Mouse (Mus musculus): ENCODE data around the gene Scn8a. TPM values are rescaled to one million over a fixed set of nuclear protein-coding genes. Genes with fewer than 3 reads are reported as not detected.

Scn8a gene
- polyA plus RNA-seq, 1 experiment from 2014 or later: 6.8 TPM

GRCm38 (mm10) chr15:101076071-101077000 lies 206.7 kb downstream of the Scn8a start:
- no peak overlapping the region for H3K27ac ChIP-seq (ENCODE audit: low read depth, low read length)
- DNase-seq (ENCODE audit: low spot score) (no peak), ATAC-seq (peak; percentile 40; the same call in 1 of the 2 replicates)
- H3K4me2 ChIP-seq (ENCODE audit: low read length): peak overlapping the region; percentile 83
- H3K4me3 ChIP-seq (ENCODE audit: low read depth, low read length): peak overlapping the region; percentile 55
- WGBS: 2% methylated on average over 26 of the region's 26 CpGs
- peaks cover 9% of the 10 kb centered on the region; the same call in 1 of the 2 replicates for H3K4me1 ChIP-seq (ENCODE audit: control insufficient read depth, insufficient read depth, low read length)
- H3K36me3 ChIP-seq (ENCODE audit: control insufficient read depth, insufficient read depth, low read length): no peaks in the 10 kb centered on the region
- H3K27me3 ChIP-seq (replicated peaks; ENCODE audit: control insufficient read depth, insufficient read depth, low read length): peaks cover 8% of the 10 kb centered on the region; the same call in 1 of the 2 replicates
- H3K9ac ChIP-seq (ENCODE audit: low read length): peak overlapping the region; percentile 17; the same call in 1 of the 2 replicates
- H3K9me3 ChIP-seq (replicated peaks; ENCODE audit: control insufficient read depth, low read length): no peaks in the 10 kb centered on the region

- peak overlapping the region; percentile 83 for H3K4me2 ChIP-seq (ENCODE audit: low read length)
- DNase-seq (ENCODE audit: low spot score): no peak
- H3K4me3 ChIP-seq (ENCODE audit: low read depth, low read length): peak overlapping the region; percentile 55
- no peaks in the 10 kb centered on the region for H3K36me3 ChIP-seq (ENCODE audit: control insufficient read depth, insufficient read depth, low read length)
- H3K27ac ChIP-seq (ENCODE audit: low read depth, low read length): 0 out of 2 replicates have a peak overlapping the region, but pooled peaks have one; percentile 27
- peaks cover 8% of the 10 kb centered on the region; the same call in 1 of the 2 replicates for H3K27me3 ChIP-seq (replicated peaks; ENCODE audit: control insufficient read depth, insufficient read depth, low read length)
- ATAC-seq: peak; percentile 30
- H3K9ac ChIP-seq (ENCODE audit: low read length): peak overlapping the region; percentile 69
- peaks cover 9% of the 10 kb centered on the region; the same call in 1 of the 2 replicates for H3K4me1 ChIP-seq (ENCODE audit: control insufficient read depth, insufficient read depth, low read length)
- H3K9me3 ChIP-seq (replicated peaks; ENCODE audit: control insufficient read depth, low read length): no peaks in the 10 kb centered on the region
- 2% methylated on average over 34 of the region's 34 CpGs for WGBS
Measured at GRCm38 (mm10) chr15:101077001-101077812, 207.5 kb downstream of the Scn8a start.

GRCm38 (mm10) chr15:101077813-101078730 lies 208.4 kb downstream of the Scn8a start, which contains the start of gene Fignl2:
Fignl2 (minus strand) TSS chr15:101078567.
- 0 out of 2 replicates have a peak within 1 kb of the TSS, but pooled peaks have one; percentile 27 for H3K27ac ChIP-seq (ENCODE audit: low read depth, low read length)
- H3K9me3 ChIP-seq (replicated peaks; ENCODE audit: control insufficient read depth, low read length): no peaks in the 10 kb centered on the region
- peaks cover 9% of the 10 kb centered on the region; the same call in 1 of the 2 replicates for H3K4me1 ChIP-seq (ENCODE audit: control insufficient read depth, insufficient read depth, low read length)
- H3K9ac ChIP-seq (ENCODE audit: low read length): peak within 1 kb of the TSS; percentile 69
- ATAC-seq (peak; percentile 35), DNase-seq (ENCODE audit: low spot score) (no peak)
- H3K4me2 ChIP-seq (ENCODE audit: low read length): peak within 1 kb of the TSS; percentile 83
- under 1% methylated on average over 49 of the region's 96 CpGs for WGBS
- no peaks in the 10 kb centered on the region for H3K36me3 ChIP-seq (ENCODE audit: control insufficient read depth, insufficient read depth, low read length)
- H3K4me3 ChIP-seq (ENCODE audit: low read depth, low read length): peak within 1 kb of the TSS; percentile 55
- peaks cover 8% of the 10 kb centered on the region; the same call in 1 of the 2 replicates for H3K27me3 ChIP-seq (replicated peaks; ENCODE audit: control insufficient read depth, insufficient read depth, low read length)

- DNase-seq (ENCODE audit: low spot score): peak; percentile 42
- Histone ChIP-seq H3K4me2 (ENCODE audit: low read length) (peak overlapping the region; percentile 83), H3K9me3 (replicated peaks; ENCODE audit: control insufficient read depth, low read length) (no peaks in the 10 kb centered on the region), H3K27ac (ENCODE audit: low read depth, low read length) (no peak overlapping the region), H3K36me3 (ENCODE audit: control insufficient read depth, insufficient read depth, low read length) (no peaks in the 10 kb centered on the region), H3K27me3 (replicated peaks; ENCODE audit: control insufficient read depth, insufficient read depth, low read length) (peaks cover 8% of the 10 kb centered on the region; the same call in 1 of the 2 replicates), H3K4me3 (ENCODE audit: low read depth, low read length) (peak overlapping the region; percentile 55), H3K4me1 (ENCODE audit: control insufficient read depth, insufficient read depth, low read length) (peaks cover 9% of the 10 kb centered on the region; the same call in 1 of the 2 replicates), H3K9ac (ENCODE audit: low read length) (peak overlapping the region; percentile 69)
- WGBS: under 1% methylated on average over 28 of the region's 30 CpGs
- ATAC-seq: peak; percentile 57
Measured at GRCm38 (mm10) chr15:101078731-101079156, 209.1 kb downstream of the Scn8a start.

GRCm38 (mm10) chr15:101080031-101080520 lies 210.4 kb downstream of the Scn8a start:
- Histone ChIP-seq H3K27me3 (replicated peaks; ENCODE audit: control insufficient read depth, insufficient read depth, low read length) (peaks cover 8% of the 10 kb centered on the region; the same call in 1 of the 2 replicates), H3K4me2 (ENCODE audit: low read length) (no peak overlapping the region), H3K36me3 (ENCODE audit: control insufficient read depth, insufficient read depth, low read length) (no peaks in the 10 kb centered on the region), H3K9ac (ENCODE audit: low read length) (no peak overlapping the region), H3K9me3 (replicated peaks; ENCODE audit: control insufficient read depth, low read length) (no peaks in the 10 kb centered on the region), H3K4me1 (ENCODE audit: control insufficient read depth, insufficient read depth, low read length) (peaks cover 9% of the 10 kb centered on the region; the same call in 1 of the 2 replicates), H3K27ac (ENCODE audit: low read depth, low read length) (no peak overlapping the region), H3K4me3 (ENCODE audit: low read depth, low read length) (no peak overlapping the region)
- WGBS: 79% methylated on average over 9 of the region's 9 CpGs
- ATAC-seq: no peak
- no peak for DNase-seq (ENCODE audit: low spot score)

GRCm38 (mm10) chr15:101081035-101081548 lies 211.4 kb downstream of the Scn8a start:
- DNase-seq (ENCODE audit: low spot score) (no peak), ATAC-seq (no peak)
- H3K4me2 ChIP-seq (ENCODE audit: low read length): no peak overlapping the region
- WGBS: 75% methylated on average over 7 of the region's 7 CpGs
- H3K4me1 ChIP-seq (ENCODE audit: control insufficient read depth, insufficient read depth, low read length): peaks cover 7% of the 10 kb centered on the region; the same call in 1 of the 2 replicates
- H3K36me3 ChIP-seq (ENCODE audit: control insufficient read depth, insufficient read depth, low read length): no peaks in the 10 kb centered on the region
- no peak overlapping the region for H3K4me3 ChIP-seq (ENCODE audit: low read depth, low read length)
- H3K27ac ChIP-seq (ENCODE audit: low read depth, low read length): no peak overlapping the region
- H3K9ac ChIP-seq (ENCODE audit: low read length): no peak overlapping the region
- no peaks in the 10 kb centered on the region for H3K9me3 ChIP-seq (replicated peaks; ENCODE audit: control insufficient read depth, low read length)
- peaks cover 5% of the 10 kb centered on the region; the same call in 1 of the 2 replicates for H3K27me3 ChIP-seq (replicated peaks; ENCODE audit: control insufficient read depth, insufficient read depth, low read length)

GRCm38 (mm10) chr15:101082236-101082635 lies 212.6 kb downstream of the Scn8a start:
- no peak overlapping the region for H3K9ac ChIP-seq (ENCODE audit: low read length)
- H3K4me1 ChIP-seq (ENCODE audit: control insufficient read depth, insufficient read depth, low read length): peaks cover 2% of the 10 kb centered on the region; the same call in 1 of the 2 replicates
- no peak overlapping the region for H3K4me2 ChIP-seq (ENCODE audit: low read length)
- ATAC-seq (no peak), DNase-seq (ENCODE audit: low spot score) (no peak)
- H3K4me3 ChIP-seq (ENCODE audit: low read depth, low read length): no peak overlapping the region
- H3K36me3 ChIP-seq (ENCODE audit: control insufficient read depth, insufficient read depth, low read length): no peaks in the 10 kb centered on the region
- no peaks in the 10 kb centered on the region for H3K27me3 ChIP-seq (replicated peaks; ENCODE audit: control insufficient read depth, insufficient read depth, low read length)
- WGBS: 68% methylated on average over 4 of the region's 4 CpGs
- H3K27ac ChIP-seq (ENCODE audit: low read depth, low read length): no peak overlapping the region
- H3K9me3 ChIP-seq (replicated peaks; ENCODE audit: control insufficient read depth, low read length): no peaks in the 10 kb centered on the region
